Mouse (Mus musculus): ENCODE data around the gene Pdhx.

DNA sequence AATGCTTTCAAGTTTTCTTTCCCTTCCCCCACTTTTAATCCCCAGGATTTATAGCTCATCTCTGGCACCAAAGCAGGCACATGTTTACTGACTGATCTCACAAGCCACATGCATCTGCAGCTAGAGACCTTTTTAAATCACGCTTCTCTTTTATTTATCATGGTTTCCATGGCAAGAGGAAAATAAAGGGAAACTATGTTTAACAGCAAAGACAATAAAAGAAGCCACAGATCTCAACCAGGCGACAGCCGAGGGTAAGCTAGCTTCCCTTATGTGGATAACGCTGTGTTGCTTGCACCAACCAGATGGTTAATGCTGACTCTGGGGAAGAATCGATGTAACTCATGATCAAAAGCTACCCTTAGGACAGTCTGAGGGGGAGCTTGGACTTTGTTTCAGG, 75.0 kb downstream of the Pdhx start:
- no peak for TF ChIP-seq CTCF (IDR thresholded peaks at IDR 0.05; ENCODE audit: low read depth, low read length)
- TF ChIP-seq POLR2AphosphoS5 (IDR thresholded peaks at IDR 0.05; ENCODE audit: insufficient replicate concordance, low read depth, low read length) = no peak
- TF ChIP-seq TAL1 (conservative IDR thresholded peaks at IDR 0.05; ENCODE audit: low read depth, low read length) = no peak
- TF ChIP-seq GATA2 (IDR thresholded peaks at IDR 0.05; ENCODE audit: borderline replicate concordance, low read depth, low read length) = no peak
